25 mouse cellular contexts compared by ENCODE assay signal in genomic region chr5:108431196-108431595, GRCm38 (mm10). TPM values are rescaled to one million over a fixed set of nuclear protein-coding genes. Genes with fewer than 3 reads are reported as not detected.
"Had no signal": no experiment of that assay in that cellular context is flagged by ENCODE, and none has a peak within 500 bp of the region (broad histone marks: within the 10 kb centered on the region; RNA-seq: fewer than 3 reads in every experiment).

No protein-coding gene starts in this region.

- H3K4me3 ChIP-seq: megakaryocyte, embryonic 14.5 days; midbrain, embryonic 13.5 days; midbrain, embryonic 15.5 days; neural tube, embryonic 12.5 days; stomach, embryonic 15.5 days had no signal

- H3K27me3 ChIP-seq: megakaryocyte, embryonic 14.5 days; neural tube, embryonic 12.5 days; stomach, embryonic 15.5 days had no signal

- DNase-seq: lung, adult 18-20 months; lung, embryonic 14.5 days; lung, postnatal 14 days; lung, postnatal 36 days; right cerebral cortex, postnatal 14 days; thymus, adult 2 months; thymus, postnatal 14 days; thymus, postnatal 4 days had no signal

- H3K9ac ChIP-seq: liver, embryonic 14.5 days; lung, embryonic 14.5 days; midbrain, embryonic 13.5 days; midbrain, embryonic 15.5 days; neural tube, embryonic 12.5 days; stomach, embryonic 15.5 days had no signal

- H3K27ac ChIP-seq: liver, embryonic 14.5 days; macrophage; midbrain, embryonic 13.5 days; midbrain, embryonic 15.5 days; neural tube, embryonic 12.5 days; stomach, embryonic 15.5 days; stomach, postnatal 0 days had no signal

RNA-seq across cellular contexts. Expression of gene Mfsd7a, which starts 17.5 kb away (rescaled TPM):
- polyA plus RNA-seq: lung, embryonic 14.5 days; midbrain, embryonic 11.5 days; midbrain, embryonic 13.5 days; neural tube, embryonic 14.5 days had no signal

RNA-seq across cellular contexts. Expression of gene Pde6b, which starts 43.0 kb away (rescaled TPM):
- total RNA-seq: megakaryocyte progenitor cell, adult 5-6 weeks; midbrain, postnatal 0 days; monocyte, adult 5-6 weeks; neutrophil, adult 5-6 weeks had no signal
- polyA plus RNA-seq: liver, embryonic 16.5 days; midbrain, postnatal 0 days; neural tube, embryonic 12.5 days; neural tube, embryonic 14.5 days; spleen, adult 2 months; thymus, adult 2 months; urinary bladder, adult 2 months had no signal
